Mouse (Mus musculus): Measurements from ENCODE around the gene Tmem59l. TPM values are rescaled to one million over a fixed set of nuclear protein-coding genes. Genes with fewer than 3 reads are reported as not detected.

Gene Tmem59l
- polyA plus RNA-seq, 1 experiment from 2014 or later, result not detected

DNA sequence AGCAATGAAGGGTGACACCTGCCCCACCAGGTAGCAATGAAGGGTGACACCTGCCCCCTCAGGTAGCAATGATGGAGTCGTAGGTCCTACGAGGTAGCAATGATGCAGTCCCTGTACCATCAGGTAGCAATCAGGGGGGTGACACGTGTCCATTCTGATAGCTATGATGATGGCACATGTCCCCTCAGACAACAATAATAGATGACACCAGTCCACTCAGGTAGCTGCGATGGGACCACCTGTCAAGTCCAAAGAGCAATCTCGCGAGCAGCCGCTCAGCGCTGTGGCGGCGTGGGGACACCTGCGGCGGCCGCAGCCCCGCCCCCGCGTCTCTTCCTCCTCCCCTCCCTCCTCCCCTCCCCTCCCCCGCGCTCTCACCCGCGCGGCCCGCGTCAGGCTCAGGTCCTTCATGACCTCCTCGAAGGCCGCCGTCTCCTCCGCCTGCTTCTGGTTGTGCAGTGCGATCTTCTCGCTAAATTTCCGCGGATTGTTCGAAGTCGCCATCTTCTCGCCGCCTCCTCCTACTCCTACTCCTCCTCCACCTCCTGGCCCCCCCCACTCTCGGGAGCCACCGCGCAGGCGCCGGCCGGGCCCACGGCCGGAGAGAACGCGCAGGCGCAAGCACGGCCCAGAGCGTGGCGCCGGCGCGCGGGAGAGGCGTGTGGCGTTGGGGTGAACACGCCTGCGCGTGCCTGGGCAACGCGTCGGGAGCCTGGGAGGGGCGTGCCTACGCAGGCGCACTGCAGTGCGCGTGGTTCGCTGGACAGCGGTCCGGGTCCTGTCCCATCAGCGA lies 47.9 kb downstream of the Tmem59l start, which contains the start of gene Crtc1:
Gene Crtc1, minus strand, starts transcription at position 525 of the 793 bp plus-strand sequence.
- Histone ChIP-seq H3K9me3 (replicated peaks) (no peaks in the 10 kb centered on the region), H3K27me3 (0 out of 2 replicates have a peak, but pooled peaks cover 4% of the 10 kb centered on the region), H3K27ac (replicated peaks) (peak within 1 kb of the TSS; percentile 85), H3K4me3 (replicated peaks) (peak within 1 kb of the TSS; percentile 74), H3K4me2 (peak within 1 kb of the TSS; percentile 96), H3K4me1 (replicated peaks) (peaks cover 55% of the 10 kb centered on the region), H3K9ac (peak within 1 kb of the TSS; percentile 70), H3K36me3 (replicated peaks) (no peaks in the 10 kb centered on the region)
- peak; percentile 96 for ATAC-seq (ENCODE audit: insufficient read depth)
- 1% methylated on average over 70 of the region's 70 CpGs for WGBS (ENCODE audit: insufficient replicate concordance)

DNA sequence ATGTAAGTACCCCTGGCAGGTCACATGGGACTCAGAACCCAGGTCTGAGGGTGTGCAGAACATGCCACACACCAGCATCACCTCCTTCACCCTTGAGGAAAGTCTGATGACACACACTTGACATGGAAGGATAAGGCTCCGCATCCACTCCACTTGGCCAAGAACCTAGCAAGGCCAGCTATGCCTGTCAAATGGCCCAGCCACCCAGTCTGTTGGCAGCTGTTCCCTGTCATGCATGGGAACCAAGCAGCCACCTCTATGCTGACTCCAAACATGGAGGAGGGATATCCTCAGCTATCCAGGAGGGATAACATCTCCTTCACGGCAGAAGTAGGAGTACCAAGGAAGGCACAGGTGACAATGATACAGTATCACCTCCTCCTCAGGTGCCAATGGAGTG lies 48.7 kb downstream of the Tmem59l start:
- H3K27ac ChIP-seq (replicated peaks), result 0 out of 2 replicates have a peak overlapping the region, but pooled peaks have one; percentile 4
- 69% methylated on average over 2 of the region's 2 CpGs for WGBS (ENCODE audit: insufficient replicate concordance)
- ATAC-seq (ENCODE audit: insufficient read depth), result no peak
- no peaks in the 10 kb centered on the region for H3K9me3 ChIP-seq (replicated peaks)
- 0 out of 2 replicates have a peak, but pooled peaks cover 4% of the 10 kb centered on the region for H3K27me3 ChIP-seq
- H3K4me1 ChIP-seq (replicated peaks), result peaks cover 50% of the 10 kb centered on the region
- H3K36me3 ChIP-seq (replicated peaks), result no peaks in the 10 kb centered on the region
- H3K9ac ChIP-seq, result peak overlapping the region; percentile 64; the same call in 1 of the 2 replicates
- peak overlapping the region; percentile 96 for H3K4me2 ChIP-seq
- peak overlapping the region; percentile 74 for H3K4me3 ChIP-seq (replicated peaks)

DNA sequence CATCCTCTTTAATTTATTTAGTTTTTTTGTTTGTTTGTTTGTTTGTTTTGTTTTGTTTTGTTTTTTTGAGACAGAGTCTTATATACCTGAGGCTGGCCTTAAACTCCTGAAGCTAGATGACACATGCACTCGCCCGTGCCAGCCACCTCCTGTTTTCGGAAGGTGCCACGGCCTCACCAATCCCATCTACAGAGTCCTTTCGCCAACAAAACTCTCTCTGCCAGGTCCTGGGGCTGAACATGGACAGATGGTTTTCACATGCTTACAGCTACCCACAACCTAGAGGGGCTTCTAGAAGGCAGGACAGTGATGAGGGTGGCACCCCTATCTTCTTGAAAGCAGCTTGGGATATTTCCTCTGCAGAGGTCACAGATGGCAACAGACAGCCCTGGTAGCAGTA lies 52.0 kb downstream of the Tmem59l start:
- H3K4me2 ChIP-seq, result no peak overlapping the region
- ATAC-seq (ENCODE audit: insufficient read depth), result no peak
- no peak overlapping the region for H3K4me3 ChIP-seq (replicated peaks)
- H3K9ac ChIP-seq, result no peak overlapping the region
- H3K9me3 ChIP-seq (replicated peaks), result no peaks in the 10 kb centered on the region
- H3K36me3 ChIP-seq (replicated peaks), result no peaks in the 10 kb centered on the region
- H3K4me1 ChIP-seq (replicated peaks), result peaks cover 46% of the 10 kb centered on the region
- WGBS (ENCODE audit: insufficient replicate concordance), result 79% methylated on average over 5 of the region's 5 CpGs
- no peak overlapping the region for H3K27ac ChIP-seq (replicated peaks)
- no peaks in the 10 kb centered on the region for H3K27me3 ChIP-seq

Other genes starting within 250 kb of the Tmem59l start
- 4.9 and 5.9 TPM in 2 replicates for gene Homer3, start 204.5 kb downstream of the Tmem59l start, polyA plus RNA-seq (2015; fragmentation: Nextera tagmentation; extraction: Ambion mirVana)
- gene Ddx49, start 184.9 kb downstream of the Tmem59l start, polyA plus RNA-seq (2015; fragmentation: Nextera tagmentation; extraction: Ambion mirVana), result 19.5 and 22.4 TPM in 2 replicates
- gene Cope, start 184.8 kb downstream of the Tmem59l start, polyA plus RNA-seq (2015; fragmentation: Nextera tagmentation; extraction: Ambion mirVana), result 190 and 246 TPM in 2 replicates
- gene Cers1, start 171.6 kb downstream of the Tmem59l start, polyA plus RNA-seq (2015; fragmentation: Nextera tagmentation; extraction: Ambion mirVana), result 0.13 and 0.25 TPM in 2 replicates
- 0.10 and 0.26 TPM in 2 replicates for gene Gdf1, start 157.5 kb downstream of the Tmem59l start, polyA plus RNA-seq (2015; fragmentation: Nextera tagmentation; extraction: Ambion mirVana)
- gene Upf1, start 134.1 kb downstream of the Tmem59l start, polyA plus RNA-seq (2015; fragmentation: Nextera tagmentation; extraction: Ambion mirVana), result 9.7 and 10.6 TPM in 2 replicates
- gene Comp, start 113.8 kb downstream of the Tmem59l start, polyA plus RNA-seq (2015; fragmentation: Nextera tagmentation; extraction: Ambion mirVana), result 1.3 and 2.1 TPM in 2 replicates
- 4.2 and 4.3 TPM in 2 replicates for gene Crtc1, start 47.8 kb downstream of the Tmem59l start, polyA plus RNA-seq (2015; fragmentation: Nextera tagmentation; extraction: Ambion mirVana)
- gene Klhl26, start 10.4 kb downstream of the Tmem59l start, polyA plus RNA-seq (2015; fragmentation: Nextera tagmentation; extraction: Ambion mirVana), result 6.4 and 6.7 TPM in 2 replicates
- 0.97 and 1.7 TPM in 2 replicates for gene Crlf1, start 5.8 kb upstream of the Tmem59l start, polyA plus RNA-seq (2015; fragmentation: Nextera tagmentation; extraction: Ambion mirVana)
- 58.0 and 60.5 TPM in 2 replicates for gene Rex1bd, start 19.4 kb upstream of the Tmem59l start, polyA plus RNA-seq (2015; fragmentation: Nextera tagmentation; extraction: Ambion mirVana)
- gene Uba52, start 23.4 kb upstream of the Tmem59l start, polyA plus RNA-seq (2015; fragmentation: Nextera tagmentation; extraction: Ambion mirVana), result 466 and 562 TPM in 2 replicates
- gene Fkbp8, start 40.4 kb upstream of the Tmem59l start, polyA plus RNA-seq (2015; fragmentation: Nextera tagmentation; extraction: Ambion mirVana), result 163 and 186 TPM in 2 replicates
- gene Kxd1, start 40.6 kb upstream of the Tmem59l start, polyA plus RNA-seq (2015; fragmentation: Nextera tagmentation; extraction: Ambion mirVana), result 28.9 and 30.2 TPM in 2 replicates
- 11.8 and 14.2 TPM in 2 replicates for gene Ell, start 52.1 kb upstream of the Tmem59l start, polyA plus RNA-seq (2015; fragmentation: Nextera tagmentation; extraction: Ambion mirVana)
- gene Isyna1, start 107.0 kb upstream of the Tmem59l start, polyA plus RNA-seq (2015; fragmentation: Nextera tagmentation; extraction: Ambion mirVana), result 43.2 and 44.7 TPM in 2 replicates
- 37.8 and 47.7 TPM in 2 replicates for gene Ssbp4, start 121.5 kb upstream of the Tmem59l start, polyA plus RNA-seq (2015; fragmentation: Nextera tagmentation; extraction: Ambion mirVana)
- gene Lrrc25, start 128.8 kb upstream of the Tmem59l start, polyA plus RNA-seq (2015; fragmentation: Nextera tagmentation; extraction: Ambion mirVana), result 7.2 and 7.4 TPM in 2 replicates
- gene Gdf15, start 145.1 kb upstream of the Tmem59l start, polyA plus RNA-seq (2015; fragmentation: Nextera tagmentation; extraction: Ambion mirVana), result 3.4 and 4.3 TPM in 2 replicates
- 21.7 and 22.3 TPM in 2 replicates for gene Pgpep1, start 173.0 kb upstream of the Tmem59l start, polyA plus RNA-seq (2015; fragmentation: Nextera tagmentation; extraction: Ambion mirVana)
- 148 and 155 TPM in 2 replicates for gene Lsm4, start 185.9 kb upstream of the Tmem59l start, polyA plus RNA-seq (2015; fragmentation: Nextera tagmentation; extraction: Ambion mirVana)
- gene Jund, start 211.6 kb upstream of the Tmem59l start, polyA plus RNA-seq (2015; fragmentation: Nextera tagmentation; extraction: Ambion mirVana), result 23.7 and 26.1 TPM in 2 replicates
- gene Iqcn, start 216.1 kb upstream of the Tmem59l start, polyA plus RNA-seq (2015; fragmentation: Nextera tagmentation; extraction: Ambion mirVana), result 0.01 and 0.02 TPM in 2 replicates
- gene Gm3336, start 231.2 kb upstream of the Tmem59l start, polyA plus RNA-seq (2015; fragmentation: Nextera tagmentation; extraction: Ambion mirVana), result 0.13 and 0.35 TPM in 2 replicates
- 1.4 and 1.9 TPM in 2 replicates for gene Pde4c, start 236.4 kb upstream of the Tmem59l start, polyA plus RNA-seq (2015; fragmentation: Nextera tagmentation; extraction: Ambion mirVana)